Mouse (Mus musculus) brain, embryonic 14.5 days (tissue): ENCODE results near the gene Uaca.

Experiments used
- CTCF ChIP-seq: fragments of 200-500 bp; IDR thresholded peaks from 2 replicates; pipeline ENCODE4 v1.5.1; 2012; ENCODE audit warnings: inconsistent platforms, mild to moderate bottlenecking, moderate library complexity, borderline replicate concordance; ENCODE audit not compliant: insufficient read depth, insufficient read length; ENCODE audit errors: extremely low read depth
- POLR2A ChIP-seq: fragments of 200-500 bp; IDR thresholded peaks from 2 replicates; pipeline ENCODE4 v1.6.1; 2012; ENCODE audit warnings: mild to moderate bottlenecking, inconsistent platforms, borderline replicate concordance; ENCODE audit not compliant: poor library complexity, insufficient read depth, insufficient read length, severe bottlenecking; ENCODE audit errors: extremely low read depth

- TF ChIP-seq CTCF (no peak), POLR2A (no peak)
Observed at GRCm38 (mm10) chr9:60920673-60921062, 126.3 kb downstream of the Uaca start.
